Mouse (Mus musculus) left cerebral cortex, adult 8-10 months (tissue): ENCODE results near the gene Znrf3. TPM values are rescaled to one million over a fixed set of nuclear protein-coding genes. Genes with fewer than 3 reads are reported as not detected.
"Not testable (repeated sequence)": the region's sequence is repeated elsewhere in the genome, so short reads cannot be mapped to it uniquely, and the experiment has no call there.

ENCODE experiments used
- DNase-seq, 2 experiments: peaks; one replicate each; pipeline ENCODE4 v3.0.0; 2022; ENCODE audit warnings: low spot score in 2 of 2
- total RNA-seq, 4 experiments: library from RNA; stranded (reverse); gene quantifications; 2 replicates each; pipeline ENCODE4 v1.2.4; 2022

Znrf3 gene
- 10 to 100 TPM; 19.3 to 22.0 (median 20.4) TPM for total RNA-seq

GRCm38 (mm10) chr11:5444599-5445451 lies at the start of gene Znrf3:
Gene Znrf3 (minus strand): TSS chr11:5444847.
- DNase-seq = peak; percentile 85 to 88

- DNase-seq = no peak
These were observed 49.2 kb upstream of the Znrf3 start for GRCm38 (mm10) chr11:5493869-5494268.

- DNase-seq = no peak
These were observed 47.3 kb upstream of the Znrf3 start for GRCm38 (mm10) chr11:5491912-5492311.

GRCm38 (mm10) chr11:5490989-5491656 lies 46.5 kb upstream of the Znrf3 start:
- no peak for DNase-seq

- not testable (repeated sequence) for DNase-seq
These were observed 44.8 kb upstream of the Znrf3 start for GRCm38 (mm10) chr11:5489433-5489832.

GRCm38 (mm10) chr11:5485193-5486011 lies 40.8 kb upstream of the Znrf3 start:
- DNase-seq = peak; percentile 58 to 71

GRCm38 (mm10) chr11:5482581-5482980 lies 37.9 kb upstream of the Znrf3 start:
- no peak for DNase-seq

GRCm38 (mm10) chr11:5478831-5479230 lies 34.2 kb upstream of the Znrf3 start:
- no peak for DNase-seq

- no peak for DNase-seq
These were observed 33.5 kb upstream of the Znrf3 start for GRCm38 (mm10) chr11:5478193-5478592.

- no peak for DNase-seq
These were observed 32.2 kb upstream of the Znrf3 start for GRCm38 (mm10) chr11:5476806-5477205.

GRCm38 (mm10) chr11:5475556-5476118 lies 31.0 kb upstream of the Znrf3 start:
- DNase-seq = not testable (repeated sequence)

GRCm38 (mm10) chr11:5474130-5474529 lies 29.5 kb upstream of the Znrf3 start:
- peak; percentile 29 to 50 for DNase-seq

- DNase-seq = no peak
These were observed 25.4 kb upstream of the Znrf3 start for GRCm38 (mm10) chr11:5470055-5470454.

- DNase-seq = no peak
These were observed 24.4 kb upstream of the Znrf3 start for GRCm38 (mm10) chr11:5469084-5469483.

- DNase-seq = no peak
These were observed 23.8 kb upstream of the Znrf3 start for GRCm38 (mm10) chr11:5468471-5468870.

GRCm38 (mm10) chr11:5451923-5452322 lies 7.3 kb upstream of the Znrf3 start:
- DNase-seq = no peak

GRCm38 (mm10) chr11:5451341-5451740 lies 6.7 kb upstream of the Znrf3 start:
- DNase-seq = no peak

GRCm38 (mm10) chr11:5450701-5451100 lies 6.1 kb upstream of the Znrf3 start:
- no peak for DNase-seq

- DNase-seq = no peak
These were observed 856 bp upstream of the Znrf3 start for GRCm38 (mm10) chr11:5445452-5445953.

GRCm38 (mm10) chr11:5444234-5444598 lies 431 bp downstream of the Znrf3 start:
- peak in 1 of 2 experiments; percentile 16 for DNase-seq

- DNase-seq = no peak
These were observed 975 bp downstream of the Znrf3 start for GRCm38 (mm10) chr11:5443511-5444233.
